ENCODE assay signal across 9 mouse cellular contexts in genomic region chr4:139289017-139289416, GRCm38 (mm10). TPM values are rescaled to one million over a fixed set of nuclear protein-coding genes. Genes with fewer than 3 reads are reported as not detected.
A peak's percentile ranks its signal among the peaks of the same experiment; 100 is the strongest.
DNase-seq lines count a peak whose midpoint lies in the region; ATAC-seq and TF ChIP-seq lines count a peak whose summit lies in the region.
"Had no signal": no experiment of that assay in that cellular context is flagged by ENCODE, and none has a peak within 500 bp of the region (broad histone marks: within the 10 kb centered on the region; RNA-seq: fewer than 3 reads in every experiment).

No protein-coding gene starts in this region.

- H3K9me3 ChIP-seq in liver, embryonic 14.5 days (ENCODE audit: control insufficient read depth, low read length), result no peaks in the 10 kb centered on the region

- DNase-seq in 3T3-L1 (ENCODE audit: low read depth, low spot score), result peak; percentile 62
- peak; percentile 68 for DNase-seq in cerebellum, adult 8-10 months
- peak; percentile 55 for DNase-seq in gastrocnemius, postnatal 10 days
- DNase-seq in kidney, postnatal 14 days, result peak; percentile 68
- DNase-seq in liver, embryonic 14.5 days (ENCODE audit: low read depth in 3 of 3, low spot score in 3 of 3), result no peak
- peak; percentile 64 for DNase-seq in ovary, postnatal 36 days (ENCODE audit: low spot score)
- DNase-seq in urinary bladder, adult 2 months (ENCODE audit: low spot score), result no peak

- no peaks in the 10 kb centered on the region for H3K4me1 ChIP-seq in liver, embryonic 14.5 days (replicated peaks; ENCODE audit: control insufficient read depth in 2 of 2, insufficient read depth in 2 of 2, low read length in 1 of 2)

- no peak overlapping the region for H3K27ac ChIP-seq in liver, embryonic 14.5 days

- no peak overlapping the region for H3K4me2 ChIP-seq in liver, embryonic 14.5 days (ENCODE audit: low read depth)

- peak; percentile 93 for TF ChIP-seq CTCF in liver, embryonic 14.5 days (IDR thresholded peaks at IDR 0.05; ENCODE audit: low read depth)

- H3K36me3 ChIP-seq in liver, embryonic 14.5 days (replicated peaks; ENCODE audit: control insufficient read depth, insufficient read depth, low read depth), result peaks cover 6% of the 10 kb centered on the region; the same call in 1 of the 2 replicates

- no peak overlapping the region for H3K4me3 ChIP-seq in liver, embryonic 14.5 days (ENCODE audit: insufficient read depth in 1 of 2, low read depth in 2 of 2, low read length in 2 of 2)
- H3K4me3 ChIP-seq: erythroblast, embryonic 14.5 days had no signal

- peak; percentile 37 for ATAC-seq in CD4-positive, CD25-positive, alpha-beta regulatory T cell, adult 4 months
- no peak for ATAC-seq in liver, embryonic 14.5 days (ENCODE audit: insufficient read depth)

- H3K9ac ChIP-seq in liver, embryonic 14.5 days (replicated peaks), result no peak overlapping the region

- no peaks in the 10 kb centered on the region for H3K27me3 ChIP-seq in liver, embryonic 14.5 days (ENCODE audit: control insufficient read depth, insufficient read depth, low read length)

- 78% methylated on average over 10 of the region's 10 CpGs for WGBS in liver, embryonic 14.5 days (ENCODE audit: insufficient replicate concordance)

- no peak for TF ChIP-seq EP300 in liver, embryonic 14.5 days (IDR thresholded peaks at IDR 0.05; ENCODE audit: low read depth)

RNA-seq across cellular contexts. Expression of gene Pqlc2, which starts 21.5 kb away (rescaled TPM):
- polyA plus RNA-seq in CD4-positive, CD25-positive, alpha-beta regulatory T cell, adult 4 months (2017; shearing (Covaris generic)), result 10 to 100 TPM; 10.4 to 10.8 TPM
- total RNA-seq in gastrocnemius, postnatal 10 days (2021), result 1 to 10 TPM; 4.9 to 5.6 TPM
- polyA plus RNA-seq in liver, embryonic 14.5 days (2012; rRNA removed), result 7.9 and 8.1 TPM in 2 replicates
- polyA plus RNA-seq in liver, embryonic 14.5 days (2014; fragmentation: Nextera tagmentation; extraction: Ambion mirVana), result 8.6 and 9.7 TPM in 2 replicates
- polyA plus RNA-seq in urinary bladder, adult 2 months (2012; rRNA removed), result 10.2 and 11.6 TPM in 2 replicates

RNA-seq across cellular contexts. Expression of gene Akr7a5, which starts 21.5 kb away (rescaled TPM):
- polyA plus RNA-seq in CD4-positive, CD25-positive, alpha-beta regulatory T cell, adult 4 months (2017; shearing (Covaris generic)), result 1 to 10 TPM; 9.1 TPM
- total RNA-seq in gastrocnemius, postnatal 10 days (2021), result 10 to 100 TPM; 32.7 to 36.9 TPM
- polyA plus RNA-seq in liver, embryonic 14.5 days (2012; rRNA removed), result 8.3 and 9.8 TPM in 2 replicates
- 28.4 and 34.2 TPM in 2 replicates for polyA plus RNA-seq in liver, embryonic 14.5 days (2014; fragmentation: Nextera tagmentation; extraction: Ambion mirVana)
- polyA plus RNA-seq in urinary bladder, adult 2 months (2012; rRNA removed), result 8.7 and 15.3 TPM in 2 replicates

Comparison
In these comparisons a context has a peak if more than half of its experiments do, and no peak if none do; other contexts are left out.
1. DNase-seq: peak in 3T3-L1 (single experiment), cerebellum, adult 8-10 months (single experiment), gastrocnemius, postnatal 10 days (single experiment), kidney, postnatal 14 days (single experiment) and ovary, postnatal 36 days (single experiment); none in liver, embryonic 14.5 days (0 of 3) and urinary bladder, adult 2 months (single experiment).